Mouse (Mus musculus): ENCODE measurements around the gene Gm28051.

Gm28051 gene

DNA sequence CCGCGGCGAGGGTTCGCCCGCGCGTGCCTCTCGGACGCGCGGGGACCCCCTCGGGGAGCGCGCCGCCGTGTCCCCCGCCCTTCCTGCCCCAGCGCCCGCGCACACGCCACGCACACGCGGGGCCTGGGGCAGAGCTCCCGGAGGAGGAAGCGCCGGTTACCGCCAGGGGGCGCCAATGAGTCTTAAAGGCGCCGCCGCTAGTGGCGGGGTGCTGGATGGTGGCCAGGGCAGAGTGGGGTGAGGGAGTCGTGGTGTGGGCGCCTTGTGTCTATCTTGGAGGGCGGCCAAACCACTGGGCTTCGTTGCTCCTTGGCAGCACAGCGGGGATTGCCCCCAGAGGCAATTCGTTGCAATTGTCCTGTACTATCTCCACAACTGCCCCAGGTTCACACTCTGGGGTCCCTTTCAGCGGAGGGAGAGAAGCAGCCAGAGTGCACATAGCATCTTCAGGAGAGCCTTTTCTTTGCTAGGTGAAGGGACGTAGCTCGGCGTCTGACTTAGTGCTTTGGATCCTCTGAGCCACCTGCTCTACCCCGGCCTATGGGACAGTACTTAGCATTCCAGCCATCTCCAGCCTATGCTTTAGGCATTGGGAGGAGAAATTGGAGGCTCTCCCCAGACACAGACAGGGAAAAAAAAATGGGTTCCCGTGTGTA is 52.2 kb downstream of the Gm28051 start:
- DNase-seq = peak; percentile 95 to 97

DNA sequence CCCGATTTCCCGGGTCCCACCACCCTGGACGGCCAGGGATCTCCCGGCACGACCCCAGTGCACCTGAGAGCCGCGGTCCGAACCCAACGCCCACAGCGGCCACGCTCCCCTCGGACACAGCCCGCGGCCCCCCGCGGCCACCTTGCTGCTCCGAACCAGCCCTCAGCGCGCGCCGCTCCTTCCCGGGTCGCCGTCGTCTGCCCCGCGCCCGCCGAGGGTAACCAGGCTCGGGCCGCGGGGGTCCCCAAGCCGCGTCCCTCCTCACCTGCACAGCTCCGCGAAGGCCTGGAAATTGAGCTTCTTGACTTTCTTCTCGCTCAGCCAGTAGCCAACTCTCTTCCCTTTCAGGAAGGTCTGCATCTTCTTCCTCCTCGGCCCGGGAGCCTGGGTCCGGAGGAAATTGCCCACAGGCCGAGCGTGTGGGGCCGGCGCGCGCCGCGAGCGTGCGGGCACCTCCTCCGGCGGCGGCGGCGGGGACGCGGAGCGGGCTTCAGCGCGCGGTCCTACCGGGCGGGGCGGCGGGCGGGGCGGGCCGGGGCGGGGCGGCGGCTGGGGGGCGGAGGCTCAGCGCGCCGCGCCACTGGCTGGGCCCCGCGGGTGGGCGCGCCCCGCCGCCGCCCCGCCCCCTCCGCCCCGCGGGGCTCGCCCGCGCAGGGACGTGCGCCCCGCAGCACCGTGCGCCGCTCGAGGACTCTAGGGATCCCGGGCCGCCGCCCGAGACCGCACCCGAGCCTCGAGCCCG is 52.9 kb downstream of the Gm28051 start, which contains the start of gene Itpk1:
Gene Itpk1, minus strand, starts transcription at position 474 of the 742 bp plus-strand sequence.
- peak; percentile 77 to 87 for DNase-seq

DNA sequence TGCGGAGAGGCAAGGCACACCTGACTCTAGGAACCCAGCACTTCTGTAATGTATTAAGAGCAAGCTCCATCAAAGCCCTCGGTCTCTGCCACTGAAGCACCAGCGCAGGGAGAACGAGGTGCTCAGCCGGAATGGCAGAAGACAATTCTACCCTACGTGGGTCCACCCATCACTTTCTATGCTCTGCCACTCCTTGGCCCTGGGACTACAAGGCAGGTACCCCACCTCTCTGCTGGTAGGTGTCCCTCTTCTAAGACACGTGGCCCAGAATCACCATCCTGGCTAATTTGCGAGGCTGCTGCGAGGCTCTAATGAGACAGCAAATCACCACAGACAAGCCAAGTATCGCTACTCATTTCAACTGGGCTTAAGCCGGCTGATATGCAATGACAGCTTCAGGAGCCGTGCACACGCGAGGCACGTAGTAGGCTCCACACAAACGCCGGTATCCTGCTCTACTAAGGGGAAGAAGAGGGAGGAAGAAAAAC is 53.6 kb downstream of the Gm28051 start:
- peak in 1 of 2 experiments; percentile 63 for DNase-seq

- peak; percentile 58 to 67 for DNase-seq
Measured at GRCm38 (mm10) chr12:102703441-102703840, 54.1 kb downstream of the Gm28051 start.

- DNase-seq = peak; percentile 56 to 72
Measured at GRCm38 (mm10) chr12:102703111-102703412, 54.5 kb downstream of the Gm28051 start.

- DNase-seq = peak; percentile 77 to 92
Measured at GRCm38 (mm10) chr12:102702356-102703110, 55.0 kb downstream of the Gm28051 start.

DNA sequence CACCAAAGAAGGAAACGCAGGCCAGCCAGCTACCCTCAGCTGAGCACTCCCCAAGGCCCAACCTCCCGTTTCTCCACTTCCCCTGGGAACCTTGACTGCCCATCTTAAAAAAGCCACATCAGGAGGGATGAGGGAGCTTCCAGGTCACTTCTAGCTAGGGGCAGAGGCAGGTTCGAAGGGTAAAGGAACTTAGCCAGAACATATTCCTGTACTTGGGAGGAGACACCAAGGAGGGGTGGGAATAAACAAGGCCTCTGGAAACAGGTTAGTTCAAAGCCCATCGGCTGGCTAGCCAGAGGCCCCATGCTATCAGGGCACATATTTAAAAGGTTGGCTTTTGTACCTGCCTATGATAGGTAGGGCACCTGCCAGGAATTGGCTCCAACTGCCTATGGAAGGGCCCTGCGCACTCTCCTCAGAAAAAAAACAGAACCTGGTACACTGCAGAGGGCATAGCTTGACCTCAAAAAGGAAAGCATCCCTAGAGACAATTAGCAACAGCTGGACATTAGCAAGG is 55.8 kb downstream of the Gm28051 start:
- no peak for DNase-seq

DNA sequence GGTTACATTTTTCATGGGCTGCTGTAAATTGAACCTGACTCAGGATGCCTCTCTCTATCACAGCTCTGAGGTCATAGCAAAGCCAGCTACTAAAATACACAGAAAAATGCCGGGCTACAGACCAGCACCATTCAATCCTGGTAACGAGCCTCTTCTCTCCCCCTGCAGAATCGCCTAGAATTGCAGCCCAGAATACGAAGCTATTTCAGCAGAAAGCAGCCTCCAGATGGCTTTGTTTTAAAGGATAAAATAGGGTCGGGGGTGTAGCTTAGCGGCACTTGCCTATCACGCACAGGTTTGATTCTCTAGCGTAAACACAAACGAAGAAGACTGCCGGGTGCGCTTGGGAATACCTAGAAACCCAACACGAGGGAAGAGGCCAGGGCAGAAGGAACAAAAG is 57.1 kb downstream of the Gm28051 start:
- no peak for DNase-seq

GRCm38 (mm10) chr12:102699156-102699555 is 58.4 kb downstream of the Gm28051 start:
- DNase-seq = no peak

DNA sequence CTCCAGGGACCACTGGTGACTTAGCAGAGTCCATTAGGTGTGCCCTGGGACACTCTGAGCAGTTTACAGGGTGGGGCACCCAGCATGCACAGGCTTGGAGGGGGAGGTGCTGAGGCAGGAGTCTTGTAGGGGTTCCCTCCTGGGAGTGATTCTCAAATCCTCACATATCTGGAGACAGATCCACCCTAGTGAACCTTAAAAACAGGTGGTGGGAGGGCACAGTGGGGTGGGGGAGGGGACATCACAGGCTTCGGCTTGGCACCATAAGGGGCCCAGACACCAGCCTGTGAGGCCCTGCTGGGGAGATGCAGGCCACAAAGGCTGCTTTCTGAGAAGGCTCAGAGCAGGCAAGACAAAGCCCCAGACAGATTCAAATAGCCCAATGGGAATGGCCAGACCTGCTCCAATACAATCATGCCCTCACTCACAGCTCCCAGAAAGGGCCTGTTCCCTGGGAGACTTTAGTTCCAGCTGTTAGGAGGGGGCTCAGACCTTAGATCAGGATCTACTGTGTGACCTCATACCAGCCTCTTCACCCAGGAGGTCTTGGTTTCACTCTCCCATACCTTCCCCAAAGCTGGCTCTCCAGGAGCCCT is 59.4 kb downstream of the Gm28051 start:
- DNase-seq = no peak

DNA sequence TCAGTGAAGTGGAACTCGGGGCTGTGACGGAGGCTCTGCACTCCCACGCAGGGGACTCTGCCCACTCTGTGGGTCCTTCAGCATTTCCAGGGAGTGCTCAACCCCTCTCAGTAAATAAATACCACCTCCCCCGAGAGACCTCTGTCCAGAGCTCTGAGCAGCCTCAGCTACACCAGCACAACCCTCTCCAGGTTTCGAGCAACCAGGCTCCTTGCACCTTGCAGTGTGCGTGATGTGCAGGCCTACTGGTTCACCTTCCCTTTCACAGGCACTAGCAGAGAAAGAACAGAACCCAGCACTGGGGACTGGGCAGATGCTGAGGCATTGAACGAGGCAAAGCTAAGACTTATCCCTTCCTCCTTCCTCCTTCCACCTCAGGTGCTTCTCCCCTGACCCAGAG is 60.2 kb downstream of the Gm28051 start:
- DNase-seq = no peak

DNA sequence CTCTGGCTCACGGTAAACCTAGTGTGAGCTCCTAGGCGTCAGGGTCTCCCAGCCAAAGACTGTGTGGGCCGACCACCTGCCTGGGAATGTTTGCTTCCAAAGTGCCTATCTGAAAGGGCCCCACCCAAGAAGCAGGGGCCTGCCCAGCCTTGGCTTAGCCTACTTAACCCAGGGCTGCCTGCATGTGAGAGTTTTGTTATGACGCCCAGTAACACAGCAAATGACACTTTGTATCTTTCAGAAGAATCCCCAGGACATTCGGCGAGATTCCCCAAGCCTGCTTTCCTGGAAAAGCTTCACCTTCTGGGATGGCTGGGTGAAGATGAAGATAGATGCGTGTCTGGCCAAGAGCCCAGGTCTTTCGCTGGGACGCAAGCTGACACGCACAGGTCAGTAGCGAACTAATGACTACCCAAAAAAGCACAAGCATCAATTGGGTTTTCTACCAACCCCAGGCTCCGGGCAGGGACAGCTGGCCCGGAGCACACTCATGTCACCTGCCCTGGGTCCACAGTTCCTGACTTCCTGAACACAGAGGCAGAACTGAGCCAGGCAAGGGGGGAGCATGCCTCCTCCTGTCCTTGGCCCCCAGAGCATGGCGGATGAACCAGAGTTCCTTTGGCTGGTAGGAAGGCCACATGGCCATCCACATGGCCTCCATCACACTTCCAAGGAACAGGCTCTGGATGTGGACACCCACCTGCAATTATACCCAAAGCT is 60.8 kb downstream of the Gm28051 start:
- DNase-seq = peak; percentile 47 to 60

DNA sequence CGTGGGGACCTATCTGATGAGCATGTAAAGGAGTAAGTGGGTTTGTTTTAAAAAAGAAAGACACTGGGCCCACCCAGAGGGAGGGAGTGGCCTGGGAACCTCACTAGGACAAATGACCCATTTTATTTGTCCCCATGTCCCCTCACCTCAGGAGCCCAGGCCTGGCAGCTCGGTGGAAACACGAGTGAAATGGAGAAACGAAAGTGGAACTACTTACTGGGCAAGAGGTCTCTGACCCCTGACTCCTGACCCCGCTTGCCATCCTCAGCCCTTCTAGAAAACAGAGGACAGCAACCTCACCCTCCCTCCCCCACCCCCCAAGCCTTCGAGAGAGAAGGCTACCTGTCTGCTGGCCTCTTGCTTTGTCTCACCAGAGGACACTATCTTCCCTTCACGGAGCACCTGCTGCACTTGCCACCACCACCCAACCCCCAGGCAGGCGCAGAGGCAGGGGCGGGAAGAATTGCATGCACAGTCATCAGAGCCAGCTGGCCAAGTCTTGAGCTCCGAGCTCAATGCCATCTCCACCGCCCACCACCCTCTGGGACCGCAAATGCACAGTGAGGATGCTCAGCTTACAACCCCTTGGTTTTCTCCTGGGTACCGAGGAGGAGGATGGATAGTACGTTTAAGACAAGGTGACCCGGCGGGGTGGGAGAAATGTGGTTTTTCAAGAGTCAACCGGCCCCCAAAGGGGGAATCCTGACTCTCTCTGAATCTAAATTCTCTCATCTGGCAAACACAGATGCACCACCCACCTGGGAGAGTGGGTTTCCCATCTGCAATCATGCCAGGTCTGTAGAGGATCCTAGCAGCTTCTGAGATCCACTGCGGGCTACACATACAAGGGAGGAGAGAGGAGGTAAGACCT is 62.0 kb downstream of the Gm28051 start:
- peak in 1 of 2 experiments; percentile 53 for DNase-seq

DNA sequence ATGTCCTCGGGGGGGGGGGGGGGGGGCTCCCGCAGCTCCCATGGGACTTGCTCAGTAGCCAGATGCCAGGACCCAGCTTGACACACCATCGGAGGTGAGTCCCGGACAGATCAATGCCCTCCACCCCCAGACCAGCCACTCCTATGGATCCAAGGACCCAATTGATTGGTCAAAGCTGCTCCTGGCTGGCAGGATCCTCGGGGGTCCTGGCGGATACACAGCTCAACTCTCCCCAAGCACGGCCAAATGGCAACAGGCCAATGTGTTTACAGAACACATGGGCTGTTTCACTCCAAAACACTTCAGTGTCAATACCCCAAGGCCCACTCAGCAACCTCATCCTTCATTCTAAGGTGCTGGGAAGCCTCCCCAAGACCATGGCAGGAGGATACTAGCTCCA is 65.8 kb downstream of the Gm28051 start:
- DNase-seq = no peak

DNA sequence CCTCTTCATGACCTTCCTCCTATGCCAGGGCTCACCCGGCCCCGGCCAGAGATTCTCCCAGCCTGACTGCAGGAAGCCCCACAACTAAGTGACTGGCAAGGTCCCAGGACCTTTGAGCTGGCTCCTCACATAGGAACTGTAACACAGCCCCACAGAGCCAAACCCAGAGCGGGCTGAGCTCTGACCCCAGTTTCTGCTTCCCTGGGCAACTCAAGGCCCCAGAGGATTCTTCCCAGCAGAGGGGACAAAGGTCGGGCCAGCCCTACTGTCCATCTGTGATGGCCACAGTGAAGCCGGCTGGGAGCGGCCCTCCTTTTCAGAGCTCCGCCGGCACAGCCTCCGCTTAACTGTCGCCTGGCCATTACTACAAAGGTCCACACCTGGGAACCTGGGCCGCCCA is 66.4 kb downstream of the Gm28051 start:
- DNase-seq = peak in 1 of 2 experiments; percentile 54

DNA sequence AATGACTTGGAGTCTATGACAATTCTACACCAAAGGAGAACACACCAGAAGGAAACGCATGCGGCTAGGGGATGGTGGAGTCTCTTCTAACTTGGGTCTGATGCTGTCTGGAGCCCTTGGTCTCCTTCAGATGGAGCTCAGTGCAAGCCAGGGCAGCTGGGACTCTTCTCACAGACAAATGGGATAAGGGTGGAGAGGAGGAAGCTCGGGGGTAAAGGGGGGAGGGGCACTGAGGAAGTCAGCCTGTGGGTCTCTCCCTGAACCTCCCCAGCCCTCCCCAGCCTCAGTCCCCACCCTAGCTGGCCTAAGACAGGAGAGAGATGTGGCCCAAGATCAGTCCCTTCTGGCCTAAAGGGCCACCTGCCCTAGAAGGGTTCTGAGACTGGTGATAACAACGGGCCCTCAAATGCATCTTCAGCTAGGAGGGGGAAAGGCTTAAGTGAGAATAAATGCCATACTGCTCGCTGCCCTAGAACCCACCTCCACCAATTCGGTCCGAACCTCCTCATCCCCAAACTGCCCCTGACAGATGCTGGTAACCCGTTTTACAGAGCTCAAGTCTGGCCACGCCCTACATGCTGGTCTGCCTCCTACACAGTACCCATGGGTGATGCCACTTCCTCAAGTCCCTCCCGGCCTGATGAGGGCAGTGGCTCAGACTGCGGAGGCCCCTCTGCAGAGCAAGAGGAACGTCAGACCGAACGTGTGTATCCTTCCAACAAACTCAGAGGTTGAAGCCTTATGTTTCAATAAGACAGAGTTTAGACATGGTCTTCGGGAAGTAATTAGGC is 67.6 kb downstream of the Gm28051 start:
- DNase-seq = no peak

GRCm38 (mm10) chr12:102686321-102686720 is 71.2 kb downstream of the Gm28051 start:
- DNase-seq = peak in 1 of 2 experiments; percentile 8

- DNase-seq = peak in 1 of 2 experiments; percentile 33
Measured at GRCm38 (mm10) chr12:102685523-102685931, 72.0 kb downstream of the Gm28051 start.

DNA sequence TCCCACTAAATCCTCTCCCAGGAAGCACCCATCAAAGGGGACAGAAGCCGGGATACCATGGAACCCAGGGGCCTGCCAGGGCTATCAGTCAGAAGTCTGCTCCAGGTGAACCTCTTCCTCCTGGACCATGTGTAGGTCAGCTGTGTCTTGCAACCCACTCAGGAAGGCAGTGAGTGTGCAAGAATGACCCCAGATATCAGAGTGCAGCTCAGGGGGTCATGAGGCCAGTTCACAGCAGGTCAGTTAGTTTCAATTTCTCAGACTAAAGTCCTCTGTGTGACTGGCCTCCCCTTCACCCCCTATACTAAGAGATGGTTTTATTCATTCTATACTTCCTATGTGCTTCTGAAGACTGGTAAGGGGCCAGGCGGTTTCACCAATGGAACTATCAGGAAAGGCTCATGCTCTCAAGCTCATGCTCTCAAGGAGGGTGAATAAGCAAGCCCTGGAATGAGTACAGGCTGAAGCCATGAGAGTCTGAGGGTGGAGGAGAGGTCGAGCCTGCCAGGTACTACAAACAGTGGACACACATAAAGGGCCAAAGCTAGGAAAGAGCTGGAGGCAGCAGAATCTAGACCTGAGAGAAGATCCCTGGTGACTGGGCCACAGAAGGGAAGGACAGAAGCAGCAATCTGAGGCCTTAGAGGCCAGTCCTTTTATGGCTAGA is 72.7 kb downstream of the Gm28051 start:
- no peak for DNase-seq

DNA sequence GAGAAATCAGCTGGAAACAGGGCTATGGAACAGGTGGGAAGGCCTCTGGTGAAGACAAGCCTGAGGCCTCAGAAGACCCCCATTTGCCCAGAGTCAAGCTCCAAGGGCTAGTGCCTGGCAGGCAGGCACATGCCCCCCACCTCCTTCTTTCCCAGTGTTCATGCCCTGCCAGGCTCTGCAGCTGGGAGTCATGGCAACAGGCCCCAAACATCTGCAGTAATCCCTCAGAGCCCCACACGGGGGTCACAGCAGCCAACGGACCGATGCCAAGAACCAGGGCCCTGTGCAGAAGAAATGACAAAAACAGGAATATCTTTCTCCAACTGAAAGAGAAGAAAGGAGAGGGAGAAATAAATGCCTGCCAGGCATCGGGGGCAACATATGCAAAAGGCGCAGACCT is 73.6 kb downstream of the Gm28051 start:
- DNase-seq = peak in 1 of 2 experiments; percentile 20

Measured in cerebellum, postnatal 25 days (tissue).